Mouse (Mus musculus) layer of hippocampus, adult 8-10 months (tissue): ENCODE measurements around the gene Sult6b1. TPM values are rescaled to one million over a fixed set of nuclear protein-coding genes. Genes with fewer than 3 reads are reported as not detected.

Experiments
- DNase-seq, 2 experiments: peaks; one replicate each; pipeline ENCODE4 v3.0.0; 2022; ENCODE audit warnings: low spot score in 2 of 2
- total RNA-seq, 4 experiments: library from RNA; stranded (reverse); gene quantifications; 2 replicates each; pipeline ENCODE4 v1.2.4; 2022

Gene Sult6b1
- under 1 TPM in 1 of 4 experiments, not detected in 3; 0.49 TPM for total RNA-seq

DNA sequence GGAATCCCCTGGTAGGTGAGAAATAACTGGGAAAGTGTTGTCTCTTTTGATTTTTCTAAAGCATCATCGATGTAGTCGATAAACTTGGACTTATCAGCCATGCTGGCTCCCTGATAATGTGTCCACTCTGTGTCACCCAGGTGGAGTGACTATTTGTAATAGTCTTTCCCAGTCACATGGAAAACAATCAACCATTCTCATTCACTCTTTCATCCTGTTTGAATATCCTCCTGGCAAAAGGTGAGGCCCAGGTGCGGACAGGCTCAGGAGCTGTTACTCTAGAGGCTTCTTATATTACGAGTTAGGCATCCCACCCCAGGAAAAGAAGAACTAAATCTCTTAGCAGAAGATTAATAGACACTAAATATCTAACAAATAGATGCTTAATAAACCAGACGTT, at the start of gene Sult6b1:
Sult6b1 (minus strand) TSS at position 101 of the 400 bp plus-strand sequence.
- DNase-seq, result no peak

DNA sequence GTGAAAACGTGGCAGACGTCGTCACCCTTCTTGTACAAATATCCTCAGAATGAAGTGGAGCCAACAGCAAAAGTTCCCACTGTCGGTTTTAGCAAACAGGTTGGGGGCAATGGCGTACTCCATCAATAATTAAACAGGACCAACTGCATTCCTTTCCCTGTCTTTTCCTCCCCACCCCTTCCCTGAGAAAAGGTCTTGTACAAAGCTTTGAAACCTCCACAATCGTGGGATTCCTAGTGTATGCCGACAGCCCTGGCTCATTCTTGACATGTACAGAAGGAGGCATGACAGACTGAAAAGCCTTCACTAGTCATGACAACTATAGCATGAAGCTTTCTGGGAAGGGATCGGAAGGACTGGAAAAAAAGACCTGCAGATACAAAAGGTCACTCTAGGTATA, 46.4 kb upstream of the Sult6b1 start:
- no peak for DNase-seq

DNA sequence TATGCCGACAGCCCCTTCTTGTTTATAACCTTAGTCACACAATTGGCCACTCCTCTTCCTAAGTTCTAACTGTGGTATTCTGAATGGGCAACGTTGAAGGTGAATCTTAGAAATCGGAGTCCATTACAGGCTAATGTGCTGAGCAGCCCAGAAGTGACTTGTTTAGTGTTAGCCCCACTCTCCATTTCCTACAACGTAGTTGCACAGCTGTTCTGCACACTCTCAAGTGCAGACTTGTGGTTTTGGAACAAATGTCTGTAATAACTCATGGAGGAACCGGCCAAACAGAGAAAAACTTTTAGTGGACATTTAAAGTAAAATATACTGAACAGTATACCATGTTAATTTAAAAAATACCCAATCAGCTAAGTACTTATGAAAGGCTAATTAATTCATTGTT, 45.3 kb upstream of the Sult6b1 start:
- DNase-seq, result no peak

GRCm38 (mm10) chr17:78951225-78951624, 44.4 kb upstream of the Sult6b1 start:
- no peak for DNase-seq

- DNase-seq, result no peak
Measured at GRCm38 (mm10) chr17:78942579-78942978, 35.8 kb upstream of the Sult6b1 start.

- DNase-seq, result no peak
Measured at GRCm38 (mm10) chr17:78938927-78939326, 32.1 kb upstream of the Sult6b1 start.

DNA sequence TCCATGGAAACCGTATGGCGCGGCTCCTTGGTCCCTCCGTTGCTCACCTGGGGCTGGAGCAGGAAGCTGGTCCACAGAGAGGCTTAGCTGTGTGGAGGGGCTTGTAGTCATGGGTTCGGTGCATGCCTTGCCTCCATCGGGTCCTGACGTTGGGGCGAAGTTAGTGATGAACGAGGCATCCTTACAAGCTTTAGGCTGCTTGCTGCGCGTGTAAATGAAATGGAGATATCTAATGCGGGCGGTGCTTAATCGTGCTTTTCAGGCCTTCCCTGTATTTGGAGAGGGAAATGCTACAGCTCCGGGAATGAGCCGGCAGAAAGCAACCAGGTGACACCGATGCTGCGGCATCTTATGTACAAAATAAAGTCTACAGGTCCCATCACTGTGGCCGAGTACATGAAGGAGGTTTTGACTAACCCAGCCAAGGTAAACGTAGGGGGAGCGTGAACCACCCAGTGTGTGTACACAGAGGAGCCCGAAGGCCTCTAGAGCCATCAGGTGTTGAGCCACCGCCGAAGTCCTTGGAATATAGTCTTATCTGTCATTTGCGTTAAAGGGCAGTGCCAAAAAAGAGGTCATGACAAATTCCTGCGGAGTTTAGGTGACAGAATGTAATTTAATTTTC, 30.5 kb upstream of the Sult6b1 start:
- DNase-seq, result no peak

DNA sequence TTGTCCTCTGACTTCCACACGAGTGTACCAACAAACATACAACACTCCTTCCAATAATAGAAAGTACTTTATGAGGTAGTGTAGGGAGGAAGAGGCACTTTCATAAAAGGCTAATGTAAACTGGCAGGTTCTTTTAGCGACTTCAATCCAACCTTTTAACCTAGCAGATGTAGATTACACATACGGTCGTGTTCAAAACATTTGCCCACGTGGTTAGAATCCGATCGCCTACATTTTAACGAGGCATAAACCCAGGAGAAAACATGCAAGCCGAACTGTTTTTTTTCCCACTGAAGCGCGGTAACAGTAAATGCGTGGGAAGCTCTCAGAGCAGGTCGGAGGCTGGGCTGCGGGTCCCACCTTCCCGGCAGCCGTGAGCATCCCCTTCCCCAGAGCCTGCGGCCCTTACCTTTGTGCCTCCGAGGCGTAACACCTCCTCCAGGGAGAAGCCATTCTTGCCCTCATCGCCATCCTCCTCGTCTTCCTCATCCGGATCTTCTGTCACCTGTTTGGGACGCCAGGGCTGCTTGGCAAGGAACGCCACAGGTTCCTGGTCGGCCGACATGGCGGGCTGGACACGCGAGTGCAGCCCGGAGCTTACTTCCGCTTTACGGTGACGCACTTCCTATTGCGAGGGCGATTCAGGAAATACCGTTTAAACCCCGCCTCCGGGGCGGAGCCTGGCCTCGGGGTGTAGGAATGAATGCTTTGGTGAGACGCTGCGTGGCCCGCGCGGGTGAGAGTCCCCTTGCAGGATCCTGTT, 29.9 kb upstream of the Sult6b1 start, which contains the start of the genes Cebpz and Ndufaf7:
Cebpz (minus strand) TSS at position 601 of the 763 bp plus-strand sequence.
Ndufaf7 (plus strand) TSS at position 671 of the 763 bp plus-strand sequence.
- peak; percentile 96 to 97 for DNase-seq

- no peak for DNase-seq
Measured at GRCm38 (mm10) chr17:78935857-78936256, 29.1 kb upstream of the Sult6b1 start.

DNA sequence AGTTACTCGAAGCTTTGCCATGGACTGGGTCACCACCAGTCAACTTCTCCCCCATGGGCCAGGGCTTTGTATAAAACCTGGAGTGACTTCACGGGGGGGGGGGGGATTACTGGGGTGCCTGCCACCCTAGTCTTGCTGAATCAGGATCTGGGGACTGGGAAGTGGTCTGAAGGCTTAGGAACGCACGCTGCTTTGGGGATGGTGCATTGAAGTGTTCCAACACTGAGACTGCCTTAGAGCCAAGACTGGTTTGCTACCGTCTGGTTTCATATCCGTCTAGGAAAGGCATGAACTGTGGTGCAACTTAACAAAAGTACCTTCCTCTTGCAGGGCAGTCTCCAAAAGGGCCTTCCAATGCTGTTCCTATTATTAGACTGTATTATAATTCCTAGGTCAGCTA, 10.9 kb upstream of the Sult6b1 start:
- DNase-seq, result no peak

GRCm38 (mm10) chr17:78916899-78917298, 10.1 kb upstream of the Sult6b1 start:
- no peak for DNase-seq

DNA sequence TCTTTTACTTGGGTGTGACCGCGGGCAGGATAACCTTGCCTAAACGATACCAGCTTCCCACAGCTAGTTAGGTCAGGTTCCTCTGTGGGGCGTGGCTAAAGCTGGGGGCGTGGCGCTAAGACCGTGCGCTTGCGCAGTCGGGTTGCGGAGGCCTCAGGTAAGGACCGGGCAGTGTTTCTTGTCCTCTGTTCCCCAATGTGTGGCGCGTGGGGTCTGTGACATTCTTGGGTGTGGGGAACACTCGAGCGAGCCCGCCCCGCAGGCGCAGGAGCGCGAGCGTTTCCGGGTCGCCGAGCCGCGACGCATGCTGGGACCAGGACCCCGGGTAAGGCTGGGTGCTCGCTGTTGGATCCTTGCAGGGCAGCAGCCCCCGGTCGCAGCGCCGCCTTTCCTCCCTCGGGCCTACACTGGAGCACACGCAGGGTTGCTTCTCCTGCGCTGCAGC, 9.6 kb upstream of the Sult6b1 start, which contains the start of gene Cebpzos:
Cebpzos (plus strand) TSS at position 132 of the 445 bp plus-strand sequence.
- DNase-seq, result peak; percentile 87

DNA sequence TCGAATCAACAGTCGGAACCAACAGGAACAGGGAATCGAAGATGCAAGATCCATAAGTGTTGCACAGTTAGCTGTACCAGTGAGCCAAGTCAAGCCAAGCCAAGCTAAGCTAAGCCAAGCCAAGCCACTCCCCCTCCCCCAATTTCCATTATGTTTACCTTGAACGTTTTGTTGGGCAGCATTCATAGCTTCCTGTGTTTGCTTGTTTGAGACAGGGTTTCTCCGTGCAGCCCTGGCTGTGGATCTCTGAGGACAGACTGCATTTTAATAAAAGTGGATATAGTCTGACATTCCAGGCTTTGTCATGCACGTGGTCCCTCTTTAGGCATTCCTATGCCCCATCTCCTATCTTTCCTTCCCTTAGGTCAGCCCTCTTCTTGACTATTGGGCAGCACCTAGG, 9.0 kb upstream of the Sult6b1 start:
- DNase-seq, result no peak

DNA sequence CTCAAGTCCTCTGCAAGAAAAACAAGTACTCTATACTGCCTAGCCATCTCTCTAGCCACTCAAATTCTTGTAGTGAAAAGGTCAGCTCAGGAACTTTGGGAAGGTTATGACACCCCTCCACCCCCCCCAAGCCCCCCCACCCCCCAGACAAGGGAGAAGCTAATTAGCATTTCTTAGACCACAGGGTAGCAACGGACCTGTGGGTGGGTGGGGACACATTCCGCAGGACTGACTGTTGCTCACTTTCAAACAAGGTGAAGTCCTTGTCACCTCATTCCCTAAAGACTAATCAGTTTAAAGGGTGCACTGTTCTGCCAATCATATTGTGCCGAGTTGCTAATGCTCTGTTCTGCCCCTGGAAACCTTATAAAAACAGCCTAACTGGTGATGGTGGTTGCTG, 7.1 kb upstream of the Sult6b1 start:
- DNase-seq, result no peak

DNA sequence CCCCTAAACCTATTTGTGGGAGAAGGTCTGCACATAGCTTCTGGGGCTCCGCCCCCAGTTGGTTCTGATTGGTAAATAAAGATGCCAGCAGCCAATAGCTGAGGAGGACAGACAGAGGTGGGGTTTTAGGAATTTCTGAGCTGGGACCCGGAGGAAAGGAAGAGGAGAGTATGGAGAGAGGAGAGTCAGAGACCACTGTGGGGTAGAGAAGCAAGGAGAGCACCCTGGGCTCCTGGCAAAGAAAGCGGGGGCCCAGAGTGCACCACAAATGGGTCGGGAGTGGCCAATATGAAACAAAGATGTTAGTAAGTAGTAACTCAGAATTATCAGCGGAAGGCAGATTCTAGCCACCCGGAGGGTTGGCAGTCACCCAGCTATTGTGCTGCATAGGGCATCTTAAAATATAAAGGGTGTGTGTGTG, 6.1 kb upstream of the Sult6b1 start:
- no peak for DNase-seq

- no peak for DNase-seq
Measured at GRCm38 (mm10) chr17:78909374-78909773, 2.6 kb upstream of the Sult6b1 start.

- DNase-seq, result no peak
Measured at GRCm38 (mm10) chr17:78903158-78903557, 3.6 kb downstream of the Sult6b1 start.

GRCm38 (mm10) chr17:78895394-78895793, 11.4 kb downstream of the Sult6b1 start:
- peak in 1 of 2 experiments; percentile 14 for DNase-seq

- no peak for DNase-seq
Measured at GRCm38 (mm10) chr17:78894991-78895390, 11.8 kb downstream of the Sult6b1 start.

DNA sequence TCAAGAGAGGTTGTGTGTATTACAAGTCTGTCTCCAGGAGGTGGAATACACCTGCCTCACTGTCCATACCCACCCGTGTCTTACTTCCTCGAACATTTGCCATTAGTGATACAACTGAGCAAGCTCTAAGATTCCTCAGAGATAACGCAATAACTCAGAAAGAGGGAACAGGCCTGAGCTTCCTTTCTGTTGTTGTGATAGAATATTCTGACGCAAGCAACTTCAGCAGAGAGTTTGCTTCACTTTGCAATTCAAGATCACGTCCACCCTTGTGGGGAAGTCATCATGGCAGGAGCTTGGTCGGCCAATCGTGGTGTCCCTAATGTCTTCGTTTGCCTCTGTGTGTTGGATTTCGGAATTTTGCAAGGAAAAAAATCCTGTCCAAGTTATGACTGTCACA, 15.8 kb downstream of the Sult6b1 start:
- DNase-seq, result no peak

- DNase-seq, result no peak
Measured at GRCm38 (mm10) chr17:78889184-78889583, 17.6 kb downstream of the Sult6b1 start.

DNA sequence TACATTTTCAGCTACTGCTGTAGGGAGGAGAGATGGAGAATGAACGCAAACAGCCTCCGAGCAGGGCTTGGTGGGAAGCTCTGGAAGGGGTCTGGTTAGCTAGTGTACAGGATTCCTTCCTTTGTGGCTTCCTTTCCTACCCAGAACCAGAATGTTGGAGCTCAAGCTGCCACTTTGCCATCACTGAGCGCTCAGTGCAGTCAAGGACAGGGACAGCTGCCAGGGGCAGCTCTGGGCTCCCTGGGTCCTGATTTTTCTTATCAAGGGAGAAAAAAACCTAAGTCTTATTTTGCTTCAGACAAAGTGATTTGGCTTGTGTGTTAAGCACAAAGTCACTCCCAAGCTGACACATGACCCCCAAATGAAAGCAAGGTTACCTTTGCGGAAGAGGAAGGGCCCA, 18.2 kb downstream of the Sult6b1 start:
- no peak for DNase-seq
